Mouse (Mus musculus) E14TG2a.4 (cell line): ENCODE results near the gene Nars2.
"Not testable (repeated sequence)": the region's sequence is repeated elsewhere in the genome, so short reads cannot be mapped to it uniquely, and the experiment has no call there.

ENCODE experiments used
- H3K27me3 ChIP-seq: 2 replicates; pipeline ENCODE4 v1.6.1; 2014; ENCODE audit warnings: low read length, control low read depth; ENCODE audit not compliant: insufficient read depth
- H3K36me3 ChIP-seq: 2 replicates; pipeline ENCODE4 v1.6.1; 2014; ENCODE audit warnings: low read length, control low read depth; ENCODE audit not compliant: insufficient read depth
- H3K4me1 ChIP-seq: replicated peaks from 2 replicates; pipeline ENCODE4 v1.6.1; 2014; ENCODE audit warnings: low read depth, low read length, control low read depth
- H3K4me3 ChIP-seq: replicated peaks from 2 replicates; pipeline ENCODE4 v1.5.1; 2014; ENCODE audit warnings: mild to moderate bottlenecking, low read length
- H3K9me3 ChIP-seq: 2 replicates; pipeline ENCODE4 v1.6.1; 2014; ENCODE audit warnings: low read length, control low read depth
- CTCF ChIP-seq: conservative IDR thresholded peaks from 2 replicates; pipeline ENCODE4 v1.5.1; 2014; ENCODE audit warnings: low read length
- NANOG ChIP-seq: IDR thresholded peaks from 2 replicates; pipeline ENCODE4 v1.6.1; 2014; ENCODE audit warnings: borderline replicate concordance, low read length, mixed read lengths
- POU5F1 ChIP-seq: IDR thresholded peaks from 2 replicates; pipeline ENCODE4 v1.6.1; 2014; ENCODE audit warnings: low read length, borderline replicate concordance

Nars2 gene

GRCm38 (mm10) chr7:96907971-96908680, 43.2 kb upstream of the Nars2 start:
- Histone ChIP-seq H3K4me1 (peaks cover 52% of the 10 kb centered on the region), H3K9me3 (no peaks in the 10 kb centered on the region), H3K36me3 (peaks cover 1% of the 10 kb centered on the region; the same call in 1 of the 2 replicates), H3K4me3 (no peak overlapping the region), H3K27me3 (peaks cover 8% of the 10 kb centered on the region)
- no peak for TF ChIP-seq NANOG
- no peak for TF ChIP-seq CTCF
- TF ChIP-seq POU5F1 = no peak

- Histone ChIP-seq H3K9me3 (no peaks in the 10 kb centered on the region), H3K36me3 (no peaks in the 10 kb centered on the region), H3K4me3 (no peak overlapping the region), H3K4me1 (peaks cover 38% of the 10 kb centered on the region), H3K27me3 (peaks cover 10% of the 10 kb centered on the region)
- TF ChIP-seq CTCF (no peak), POU5F1 (no peak), NANOG (no peak)
Observed at GRCm38 (mm10) chr7:96909856-96910255, 41.4 kb upstream of the Nars2 start.

- Histone ChIP-seq H3K4me1 (peaks cover 32% of the 10 kb centered on the region), H3K36me3 (no peaks in the 10 kb centered on the region), H3K4me3 (no peak overlapping the region), H3K9me3 (no peaks in the 10 kb centered on the region), H3K27me3 (peaks cover 10% of the 10 kb centered on the region)
- no peak for TF ChIP-seq NANOG
- TF ChIP-seq POU5F1 = no peak
Observed at GRCm38 (mm10) chr7:96910310-96910960, 40.9 kb upstream of the Nars2 start.

GRCm38 (mm10) chr7:96914031-96914430, 37.3 kb upstream of the Nars2 start:
- Histone ChIP-seq H3K4me1 (no peaks in the 10 kb centered on the region), H3K36me3 (no peaks in the 10 kb centered on the region), H3K27me3 (peaks cover 24% of the 10 kb centered on the region), H3K4me3 (no peak overlapping the region), H3K9me3 (no peaks in the 10 kb centered on the region)
- TF ChIP-seq POU5F1 (no peak), CTCF (peak; percentile 85), NANOG (no peak)

- peaks cover 24% of the 10 kb centered on the region for H3K27me3 ChIP-seq
- H3K9me3 ChIP-seq = no peaks in the 10 kb centered on the region
- TF ChIP-seq POU5F1 (no peak), NANOG (no peak), CTCF (peak; percentile 68)
- H3K36me3 ChIP-seq = no peaks in the 10 kb centered on the region
- H3K4me1 ChIP-seq = no peaks in the 10 kb centered on the region
- no peak overlapping the region for H3K4me3 ChIP-seq
Observed at GRCm38 (mm10) chr7:96915452-96916105, 35.7 kb upstream of the Nars2 start.

GRCm38 (mm10) chr7:96920447-96921095, 30.7 kb upstream of the Nars2 start:
- Histone ChIP-seq H3K9me3 (no peaks in the 10 kb centered on the region), H3K4me1 (no peaks in the 10 kb centered on the region), H3K4me3 (no peak overlapping the region), H3K27me3 (peaks cover 14% of the 10 kb centered on the region; the same call in 1 of the 2 replicates), H3K36me3 (no peaks in the 10 kb centered on the region)
- TF ChIP-seq NANOG = peak; percentile 33; the same call in 1 of the 2 replicates
- TF ChIP-seq POU5F1 = no peak
- TF ChIP-seq CTCF = no peak

- Histone ChIP-seq H3K36me3 (no peaks in the 10 kb centered on the region), H3K9me3 (peaks cover 7% of the 10 kb centered on the region), H3K4me1 (no peaks in the 10 kb centered on the region), H3K4me3 (no peak overlapping the region), H3K27me3 (0 out of 2 replicates have a peak, but pooled peaks cover 3% of the 10 kb centered on the region)
- TF ChIP-seq CTCF (no peak), POU5F1 (no peak), NANOG (no peak)
Observed at GRCm38 (mm10) chr7:96922927-96923326, 28.4 kb upstream of the Nars2 start.

- Histone ChIP-seq H3K9me3 (peaks cover 3% of the 10 kb centered on the region; the same call in 1 of the 2 replicates), H3K36me3 (no peaks in the 10 kb centered on the region), H3K4me3 (no peak overlapping the region), H3K27me3 (peaks cover 26% of the 10 kb centered on the region), H3K4me1 (no peaks in the 10 kb centered on the region)
- TF ChIP-seq NANOG (no peak), POU5F1 (no peak), CTCF (no peak)
Observed at GRCm38 (mm10) chr7:96943715-96944377, 7.5 kb upstream of the Nars2 start.

- not testable (repeated sequence) for H3K9me3 ChIP-seq, H3K4me3 ChIP-seq, H3K4me1 ChIP-seq, H3K36me3 ChIP-seq
- H3K27me3 ChIP-seq = peaks cover 24% of the 10 kb centered on the region
Observed at GRCm38 (mm10) chr7:96946501-96946900, 4.8 kb upstream of the Nars2 start.
